Mouse (Mus musculus): ENCODE measurements around the gene Rbm6. TPM values are rescaled to one million over a fixed set of nuclear protein-coding genes. Genes with fewer than 3 reads are reported as not detected.

Gene Rbm6
- total and polyA plus RNA-seq, 3 experiments = 55.7 to 521 (median 55.8) TPM

DNA sequence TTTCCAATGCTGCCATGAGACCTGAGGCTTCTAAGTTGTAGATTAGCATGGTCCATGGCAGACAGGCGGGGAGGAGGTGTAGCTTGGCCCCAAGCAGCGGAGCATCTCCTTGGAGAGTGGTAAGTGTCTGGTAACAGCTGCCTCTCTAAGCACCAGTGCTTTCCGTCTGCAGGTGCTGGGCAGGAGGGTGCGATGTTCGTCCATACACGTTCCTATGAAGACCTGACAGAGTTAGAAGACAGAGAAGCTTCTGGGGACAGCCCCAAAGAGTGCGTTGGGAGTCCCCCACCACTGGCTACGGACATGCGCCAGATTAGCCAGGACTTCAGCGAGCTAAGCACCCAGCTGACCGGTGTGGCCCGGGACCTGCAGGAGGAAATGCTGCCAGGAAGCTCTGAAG is 26.8 kb upstream of the Rbm6 start:
- no peak overlapping the region for H3K9ac ChIP-seq (ENCODE audit: control insufficient read depth, low read depth, low read length, poor library complexity, severe bottlenecking)
- TF ChIP-seq MAX (IDR thresholded peaks at IDR 0.05; ENCODE audit: low read length) (no peak), USF2 (IDR thresholded peaks at IDR 0.05; ENCODE audit: borderline replicate concordance in 1 of 2, insufficient read depth in 1 of 2, low read depth in 1 of 2, low read length in 2 of 2) (no peak), GATA1 (IDR thresholded peaks at IDR 0.05; ENCODE audit: low read depth, low read length) (no peak), RCOR1 (IDR thresholded peaks at IDR 0.05; ENCODE audit: low read depth, low read length) (no peak), ETS1 (IDR thresholded peaks at IDR 0.05; ENCODE audit: low read depth, low read length) (no peak), BHLHE40 (IDR thresholded peaks at IDR 0.05; ENCODE audit: borderline replicate concordance, low read depth, low read length) (no peak), CTCF (IDR thresholded peaks at IDR 0.05 in 2 of 3, conservative IDR thresholded peaks at IDR 0.05 in 1 of 3; ENCODE audit: control insufficient read depth in 1 of 3, insufficient read depth in 1 of 3, low read depth in 2 of 3, low read length in 3 of 3, poor library complexity in 1 of 3, severe bottlenecking in 1 of 3) (no peak), ELF1 (IDR thresholded peaks at IDR 0.05; ENCODE audit: low read depth, low read length) (no peak), TBP (IDR thresholded peaks at IDR 0.05; ENCODE audit: low read depth, low read length) (no peak), MAFK (IDR thresholded peaks at IDR 0.05; ENCODE audit: borderline replicate concordance, low read depth, low read length) (no peak), POLR2A (IDR thresholded peaks at IDR 0.05; ENCODE audit: control insufficient read depth in 1 of 2, insufficient read depth in 1 of 2, low read depth in 1 of 2, low read length in 2 of 2, poor library complexity in 1 of 2) (no peak), EP300 (IDR thresholded peaks at IDR 0.05; ENCODE audit: low read depth in 1 of 2, low read length in 2 of 2) (no peak), ZC3H11A (IDR thresholded peaks at IDR 0.05; ENCODE audit: low read depth, low read length) (no peak), MYC (IDR thresholded peaks at IDR 0.05; ENCODE audit: low read depth, low read length) (no peak), ZKSCAN1 (IDR thresholded peaks at IDR 0.05; ENCODE audit: low read depth, low read length) (no peak)
- no peaks in the 10 kb centered on the region for H3K27me3 ChIP-seq (ENCODE audit: control insufficient read depth in 1 of 2, insufficient read depth in 2 of 2, low read length in 2 of 2)
- no peaks in the 10 kb centered on the region; a peak in 1 of 4 replicates for H3K36me3 ChIP-seq (ENCODE audit: control insufficient read depth in 1 of 2, insufficient read depth in 2 of 2, low read length in 2 of 2)
- no peaks in the 10 kb centered on the region for H3K9me3 ChIP-seq (replicated peaks; ENCODE audit: insufficient read depth, low read length)
- no peak overlapping the region for H3K27ac ChIP-seq (ENCODE audit: control insufficient read depth, low read depth, low read length)
- H3K4me3 ChIP-seq (ENCODE audit: control insufficient read depth in 1 of 2, insufficient read depth in 1 of 2, low read depth in 2 of 2, low read length in 2 of 2) = no peak overlapping the region
- H3K79me2 ChIP-seq (ENCODE audit: control insufficient read depth, insufficient read depth, low read length, poor library complexity) = no peaks in the 10 kb centered on the region
- no peak for DNase-seq (ENCODE audit: low read depth, low spot score)
- H3K4me1 ChIP-seq (ENCODE audit: control insufficient read depth in 1 of 2, insufficient read depth in 2 of 2, low read length in 2 of 2) = no peaks in the 10 kb centered on the region

DNA sequence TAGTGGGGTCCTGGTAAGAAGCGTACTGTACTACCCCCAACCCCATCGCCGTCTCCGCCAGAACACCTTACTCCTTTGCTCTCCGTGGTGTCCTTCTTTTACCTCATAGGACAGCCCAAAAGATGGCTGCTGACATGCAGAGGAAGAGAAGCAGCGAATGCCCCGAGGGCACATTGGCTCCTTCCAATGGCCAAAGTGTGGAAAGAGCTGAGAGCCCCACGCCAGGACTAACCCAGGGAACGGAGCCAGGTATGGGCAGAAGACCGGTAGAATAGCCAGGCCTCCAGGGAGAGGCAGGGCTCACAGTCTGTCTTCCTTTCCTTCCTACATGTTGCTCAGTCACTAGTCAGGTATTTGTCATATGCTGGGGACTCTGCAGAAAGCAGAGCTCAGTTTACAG is 25.5 kb upstream of the Rbm6 start:
- Histone ChIP-seq H3K9ac (ENCODE audit: control insufficient read depth, low read depth, low read length, poor library complexity, severe bottlenecking) (no peak overlapping the region), H3K27ac (ENCODE audit: control insufficient read depth, low read depth, low read length) (no peak overlapping the region), H3K9me3 (replicated peaks; ENCODE audit: insufficient read depth, low read length) (no peaks in the 10 kb centered on the region), H3K36me3 (ENCODE audit: control insufficient read depth in 1 of 2, insufficient read depth in 2 of 2, low read length in 2 of 2) (no peaks in the 10 kb centered on the region; a peak in 1 of 4 replicates), H3K27me3 (ENCODE audit: control insufficient read depth in 1 of 2, insufficient read depth in 2 of 2, low read length in 2 of 2) (no peaks in the 10 kb centered on the region), H3K4me3 (ENCODE audit: control insufficient read depth in 1 of 2, insufficient read depth in 1 of 2, low read depth in 2 of 2, low read length in 2 of 2) (no peak overlapping the region), H3K4me1 (ENCODE audit: control insufficient read depth in 1 of 2, insufficient read depth in 2 of 2, low read length in 2 of 2) (no peaks in the 10 kb centered on the region), H3K79me2 (ENCODE audit: control insufficient read depth, insufficient read depth, low read length, poor library complexity) (no peaks in the 10 kb centered on the region)
- no peak for DNase-seq (ENCODE audit: low read depth, low spot score)
- TF ChIP-seq CTCF (IDR thresholded peaks at IDR 0.05 in 2 of 3, conservative IDR thresholded peaks at IDR 0.05 in 1 of 3; ENCODE audit: control insufficient read depth in 1 of 3, insufficient read depth in 1 of 3, low read depth in 2 of 3, low read length in 3 of 3, poor library complexity in 1 of 3, severe bottlenecking in 1 of 3) (no peak), ETS1 (IDR thresholded peaks at IDR 0.05; ENCODE audit: low read depth, low read length) (no peak), ELF1 (IDR thresholded peaks at IDR 0.05; ENCODE audit: low read depth, low read length) (no peak), BHLHE40 (IDR thresholded peaks at IDR 0.05; ENCODE audit: borderline replicate concordance, low read depth, low read length) (no peak), MEF2A (IDR thresholded peaks at IDR 0.05; ENCODE audit: extremely low read depth, insufficient replicate concordance, low read depth, low read length, poor library complexity, severe bottlenecking) (no peak), MAFK (IDR thresholded peaks at IDR 0.05; ENCODE audit: borderline replicate concordance, low read depth, low read length) (no peak), NELFE (IDR thresholded peaks at IDR 0.05; ENCODE audit: low read depth, low read length) (no peak), MAX (IDR thresholded peaks at IDR 0.05; ENCODE audit: low read length) (no peak), RCOR1 (IDR thresholded peaks at IDR 0.05; ENCODE audit: low read depth, low read length) (no peak), ZNF384 (IDR thresholded peaks at IDR 0.05; ENCODE audit: low read depth, low read length) (no peak), TCF12 (IDR thresholded peaks at IDR 0.05; ENCODE audit: low read depth, low read length) (no peak), UBTF (IDR thresholded peaks at IDR 0.05; ENCODE audit: borderline replicate concordance, insufficient read depth, low read depth, low read length) (no peak), MXI1 (IDR thresholded peaks at IDR 0.05; ENCODE audit: low read depth, low read length) (no peak), ZC3H11A (IDR thresholded peaks at IDR 0.05; ENCODE audit: low read depth, low read length) (no peak), SMC3 (IDR thresholded peaks at IDR 0.05; ENCODE audit: low read depth, low read length) (no peak), NRF1 (IDR thresholded peaks at IDR 0.05; ENCODE audit: insufficient read depth, low read depth, low read length, poor library complexity, severe bottlenecking) (no peak), POLR2AphosphoS5 (IDR thresholded peaks at IDR 0.05; ENCODE audit: borderline replicate concordance, low read depth, low read length) (no peak)

All from MEL (cell line).